Mouse (Mus musculus): ENCODE results near the gene Olfr876. TPM values are rescaled to one million over a fixed set of nuclear protein-coding genes. Genes with fewer than 3 reads are reported as not detected.

Gene Olfr876
- not detected in 2 replicates for polyA plus RNA-seq (2012; rRNA removed)

GRCm38 (mm10) chr9:37802731-37803130 lies at the start of gene Olfr876:
TSS of gene Olfr876 (plus strand) at chr9:37803031.

DNA sequence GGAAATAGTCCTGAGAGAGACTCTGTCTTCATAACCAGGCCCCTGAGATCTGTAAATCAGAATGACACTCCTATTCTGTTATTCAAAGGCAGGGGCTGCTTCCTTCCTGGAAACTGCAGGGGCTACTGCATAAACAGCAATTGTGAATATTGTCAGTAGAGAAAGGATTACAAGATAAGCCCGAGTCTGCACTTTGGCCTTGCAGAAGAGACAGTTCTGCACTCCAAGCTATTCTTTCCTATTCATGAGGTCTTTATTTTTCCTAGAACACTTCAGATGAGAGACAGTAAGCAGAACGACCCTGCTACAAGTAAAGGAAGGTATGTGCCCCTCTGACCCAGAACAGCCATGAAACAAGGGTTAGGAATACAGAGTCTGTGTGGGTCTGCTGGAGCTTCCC lies 31.1 kb upstream of the Olfr876 start, which contains the start of gene Olfr875:
Olfr875 (plus strand) TSS at position 99 of the 400 bp plus-strand sequence.

DNA sequence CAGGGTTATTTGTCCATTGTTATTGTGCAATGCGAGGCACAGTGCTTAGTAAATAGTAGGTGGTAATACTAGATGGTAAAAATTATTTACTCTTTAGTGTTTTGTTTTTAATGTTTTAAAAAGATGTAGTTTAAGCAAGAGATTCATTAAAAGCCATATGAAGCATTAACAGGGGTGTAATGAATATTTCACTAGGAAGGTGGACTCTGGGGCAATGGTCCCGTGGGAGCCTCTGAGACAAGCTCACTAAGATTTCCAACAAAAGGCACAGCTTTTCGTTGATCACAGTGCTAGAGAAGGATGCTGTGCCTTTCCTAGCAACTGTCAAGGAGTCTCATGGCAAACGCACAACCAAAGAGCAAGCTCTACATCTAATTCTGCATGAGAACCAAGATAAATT lies 51.1 kb downstream of the Olfr876 start, which contains the start of gene Olfr877:
Olfr877 (plus strand) TSS at position 301 of the 400 bp plus-strand sequence.

Other genes starting within 250 kb of the Olfr876 start
- gene Siae, start 247.3 kb upstream of the Olfr876 start, polyA plus RNA-seq (2012; rRNA removed): 0.99 and 1.4 TPM in 2 replicates
- gene Spa17, start 189.3 kb upstream of the Olfr876 start, polyA plus RNA-seq (2012; rRNA removed): 0.18 and 0.34 TPM in 2 replicates
- gene Tbrg1, start 145.7 kb upstream of the Olfr876 start, polyA plus RNA-seq (2012; rRNA removed): 24.2 and 26.7 TPM in 2 replicates
- gene Panx3, start 133.8 kb upstream of the Olfr876 start, polyA plus RNA-seq (2012; rRNA removed): not detected in 2 replicates
- gene Olfr160, start 86.8 kb upstream of the Olfr876 start, polyA plus RNA-seq (2012; rRNA removed): not detected in 2 replicates
- not detected in 2 replicates for gene Olfr874, start 57.9 kb upstream of the Olfr876 start, polyA plus RNA-seq (2012; rRNA removed)
- gene Olfr875, start 31.2 kb upstream of the Olfr876 start, polyA plus RNA-seq (2012; rRNA removed): not detected in 2 replicates
- gene Olfr877, start 51.2 kb downstream of the Olfr876 start, polyA plus RNA-seq (2012; rRNA removed): not detected in 2 replicates
- not detected in 2 replicates for gene Olfr145, start 93.7 kb downstream of the Olfr876 start, polyA plus RNA-seq (2012; rRNA removed)
- gene Olfr878, start 114.8 kb downstream of the Olfr876 start, polyA plus RNA-seq (2012; rRNA removed): not detected in 2 replicates
- gene Olfr881, start 188.8 kb downstream of the Olfr876 start, polyA plus RNA-seq (2012; rRNA removed): not detected in 2 replicates
- not detected in 2 replicates for gene Olfr883, start 222.8 kb downstream of the Olfr876 start, polyA plus RNA-seq (2012; rRNA removed)
- gene Olfr884, start 243.5 kb downstream of the Olfr876 start, polyA plus RNA-seq (2012; rRNA removed): not detected in 2 replicates